Mouse (Mus musculus): ENCODE measurements at regions not wholly inside any gene's neighbourhood (a gene's known extent, or its start where the extent isn't known, plus 50 kb on each side); places are given as distances from the start of the nearest gene placed in this dataset.
A peak's percentile ranks its signal among the peaks of the same experiment; 100 is the strongest.

DNA sequence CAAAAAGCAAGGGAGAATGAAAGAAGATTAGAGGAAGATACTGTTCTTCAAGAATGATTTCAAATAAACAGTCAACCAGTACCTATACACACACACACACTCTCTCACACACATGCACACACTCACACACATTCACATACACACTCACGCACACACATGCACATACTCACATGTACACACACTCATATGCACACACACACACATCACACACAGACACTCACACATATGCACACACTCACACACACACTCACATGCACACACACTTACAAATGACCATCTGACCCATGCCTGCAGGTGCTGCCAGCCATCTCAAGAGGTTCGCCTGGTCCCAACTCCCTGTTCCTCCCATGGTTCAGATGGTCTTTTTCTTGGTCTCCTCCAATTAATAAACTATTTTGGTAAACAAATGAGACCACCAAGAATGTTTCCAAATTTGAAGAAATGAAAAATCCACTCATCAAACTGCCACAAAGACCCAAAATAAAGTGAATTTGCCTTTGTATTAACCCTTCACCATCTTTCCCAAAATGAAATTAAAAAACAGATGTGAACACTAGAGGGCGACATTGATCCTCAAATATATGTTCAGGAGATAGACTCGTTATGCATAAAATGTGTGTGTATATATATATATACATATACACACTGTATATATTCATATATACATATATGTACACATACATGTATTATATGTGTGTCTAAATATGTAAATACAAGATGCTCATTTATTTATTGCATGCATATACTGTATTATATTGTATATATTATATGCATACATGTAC is 150.3 kb upstream of the Ank start:
- H3K4me3 ChIP-seq (ENCODE audit: low read depth, low read length): no peak overlapping the region
- WGBS: 48% methylated on average over 4 of the region's 4 CpGs

DNA sequence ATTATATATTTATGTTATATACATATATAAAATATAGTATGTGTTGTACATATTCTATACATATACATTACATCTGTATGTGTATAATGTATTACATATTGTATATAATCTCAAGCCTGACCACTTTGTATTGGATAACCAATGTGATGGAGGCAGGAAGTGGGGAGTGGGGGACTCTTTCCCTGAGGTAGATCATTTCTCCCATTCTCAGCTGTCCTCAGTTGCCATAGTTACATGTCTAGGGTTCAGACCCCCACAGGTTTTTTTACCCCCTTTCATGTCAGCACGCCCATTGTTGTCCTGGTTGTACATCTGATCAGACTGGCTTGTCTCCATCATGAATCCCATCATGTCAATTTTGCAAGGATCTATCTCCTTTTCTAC is 149.7 kb upstream of the Ank start:
- Histone ChIP-seq H3K27me3 (ENCODE audit: control insufficient read depth, insufficient read depth, low read length) (no peaks in the 10 kb centered on the region), H3K4me1 (ENCODE audit: control insufficient read depth, insufficient read depth, insufficient read length, low read length) (no peaks in the 10 kb centered on the region), H3K27ac (ENCODE audit: insufficient read depth, low read depth, low read length) (no peak overlapping the region), H3K36me3 (ENCODE audit: control insufficient read depth, insufficient read depth, low read length) (no peaks in the 10 kb centered on the region), H3K4me3 (ENCODE audit: low read depth, low read length) (no peak overlapping the region)
- 79% methylated on average over 1 of the region's 1 CpGs for WGBS
- TF ChIP-seq POLR2A (IDR thresholded peaks at IDR 0.05; ENCODE audit: low read depth, low read length) (no peak), CTCF (IDR thresholded peaks at IDR 0.05; ENCODE audit: extremely low read depth, insufficient read length, insufficient replicate concordance, low read depth, low read length) (no peak)

More for the DNA sequence above, 150.3 kb upstream of the Ank start:
- TF ChIP-seq POLR2A (IDR thresholded peaks at IDR 0.05; ENCODE audit: low read depth, low read length): no peak
- TF ChIP-seq CTCF (IDR thresholded peaks at IDR 0.05; ENCODE audit: extremely low read depth, insufficient read length, insufficient replicate concordance, low read depth, low read length): no peak
- no peaks in the 10 kb centered on the region for H3K36me3 ChIP-seq (ENCODE audit: control insufficient read depth, insufficient read depth, low read length)
- no peaks in the 10 kb centered on the region for H3K4me1 ChIP-seq (ENCODE audit: control insufficient read depth, insufficient read depth, insufficient read length, low read length)
- no peaks in the 10 kb centered on the region for H3K27me3 ChIP-seq (ENCODE audit: control insufficient read depth, insufficient read depth, low read length)
- H3K27ac ChIP-seq (ENCODE audit: insufficient read depth, low read depth, low read length): no peak overlapping the region

DNA sequence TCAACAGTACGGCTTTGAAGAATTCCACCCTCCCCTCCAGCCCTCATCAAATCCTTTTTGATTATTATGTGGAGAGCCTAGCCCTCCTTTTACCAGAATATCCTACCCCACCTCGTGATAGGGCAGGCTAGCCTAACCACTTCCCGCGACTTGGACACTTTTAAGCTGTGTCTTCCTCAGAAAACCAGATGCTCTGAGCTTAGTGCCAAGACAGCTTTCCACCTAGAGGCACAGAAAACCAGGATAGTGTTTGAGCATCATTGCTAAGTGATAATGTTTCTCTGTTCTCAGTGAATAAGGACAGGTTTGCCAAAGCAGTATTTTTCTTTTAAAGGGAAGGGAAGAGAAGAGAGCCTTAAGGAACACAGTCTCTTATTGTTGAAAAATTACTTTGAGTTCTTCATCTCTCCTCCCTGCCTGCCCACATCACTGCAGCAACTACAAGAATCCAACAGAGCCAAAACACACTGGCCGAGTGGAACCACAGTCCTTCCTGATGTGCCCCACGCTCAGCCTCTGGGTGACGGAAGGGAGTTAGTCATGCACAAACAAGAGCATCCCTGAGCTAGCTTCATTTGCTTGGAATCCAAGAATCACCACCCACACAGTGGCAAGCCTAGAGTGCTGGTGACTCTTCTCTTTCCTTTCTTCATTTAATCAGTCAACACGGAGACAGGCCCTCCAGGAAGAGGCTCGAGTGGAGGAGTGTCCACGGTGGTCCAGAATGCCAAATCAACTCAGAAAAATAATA is 144.4 kb upstream of the Ank start:
- Histone ChIP-seq H3K27ac (ENCODE audit: insufficient read depth, low read depth, low read length) (no peak overlapping the region), H3K27me3 (ENCODE audit: control insufficient read depth, insufficient read depth, low read length) (no peaks in the 10 kb centered on the region), H3K4me1 (ENCODE audit: control insufficient read depth, insufficient read depth, insufficient read length, low read length) (no peaks in the 10 kb centered on the region), H3K36me3 (ENCODE audit: control insufficient read depth, insufficient read depth, low read length) (no peaks in the 10 kb centered on the region), H3K4me3 (ENCODE audit: low read depth, low read length) (no peak overlapping the region)
- 76% methylated on average over 10 of the region's 10 CpGs for WGBS
- TF ChIP-seq POLR2A (IDR thresholded peaks at IDR 0.05; ENCODE audit: low read depth, low read length) (no peak), CTCF (IDR thresholded peaks at IDR 0.05; ENCODE audit: extremely low read depth, insufficient read length, insufficient replicate concordance, low read depth, low read length) (no peak)

- Histone ChIP-seq H3K4me3 (ENCODE audit: low read depth, low read length) (no peak overlapping the region), H3K4me1 (ENCODE audit: control insufficient read depth, insufficient read depth, insufficient read length, low read length) (no peaks in the 10 kb centered on the region), H3K27ac (ENCODE audit: insufficient read depth, low read depth, low read length) (no peak overlapping the region), H3K36me3 (ENCODE audit: control insufficient read depth, insufficient read depth, low read length) (no peaks in the 10 kb centered on the region), H3K27me3 (ENCODE audit: control insufficient read depth, insufficient read depth, low read length) (no peaks in the 10 kb centered on the region)
- TF ChIP-seq CTCF (IDR thresholded peaks at IDR 0.05; ENCODE audit: extremely low read depth, insufficient read length, insufficient replicate concordance, low read depth, low read length): peak; percentile 71; the same call in 1 of the 2 replicates
- TF ChIP-seq POLR2A (IDR thresholded peaks at IDR 0.05; ENCODE audit: low read depth, low read length): no peak
- 22% methylated on average over 15 of the region's 15 CpGs for WGBS
Measured at GRCm38 (mm10) chr15:27325847-27326548, 140.5 kb upstream of the Ank start.

- no peak overlapping the region for H3K4me3 ChIP-seq (ENCODE audit: low read depth, low read length)
- H3K27me3 ChIP-seq (ENCODE audit: control insufficient read depth, insufficient read depth, low read length): no peaks in the 10 kb centered on the region
- no peak for TF ChIP-seq POLR2A (IDR thresholded peaks at IDR 0.05; ENCODE audit: low read depth, low read length)
- no peak for TF ChIP-seq CTCF (IDR thresholded peaks at IDR 0.05; ENCODE audit: extremely low read depth, insufficient read length, insufficient replicate concordance, low read depth, low read length)
- H3K4me1 ChIP-seq (ENCODE audit: control insufficient read depth, insufficient read depth, insufficient read length, low read length): no peaks in the 10 kb centered on the region
- H3K27ac ChIP-seq (ENCODE audit: insufficient read depth, low read depth, low read length): no peak overlapping the region
- 67% methylated on average over 5 of the region's 5 CpGs for WGBS
- H3K36me3 ChIP-seq (ENCODE audit: control insufficient read depth, insufficient read depth, low read length): no peaks in the 10 kb centered on the region
Measured at GRCm38 (mm10) chr15:27326549-27326876, 140.0 kb upstream of the Ank start.

- no peak overlapping the region for H3K4me3 ChIP-seq (ENCODE audit: low read depth, low read length)
- no peak overlapping the region for H3K27ac ChIP-seq (ENCODE audit: insufficient read depth, low read depth, low read length)
- H3K27me3 ChIP-seq (ENCODE audit: control insufficient read depth, insufficient read depth, low read length): no peaks in the 10 kb centered on the region
- TF ChIP-seq POLR2A (IDR thresholded peaks at IDR 0.05; ENCODE audit: low read depth, low read length): no peak
- no peaks in the 10 kb centered on the region for H3K36me3 ChIP-seq (ENCODE audit: control insufficient read depth, insufficient read depth, low read length)
- no peaks in the 10 kb centered on the region for H3K4me1 ChIP-seq (ENCODE audit: control insufficient read depth, insufficient read depth, insufficient read length, low read length)
- WGBS: 83% methylated on average over 5 of the region's 5 CpGs
Measured at GRCm38 (mm10) chr15:27327744-27328143, 138.7 kb upstream of the Ank start.

GRCm38 (mm10) chr15:27328441-27328840 is 138.0 kb upstream of the Ank start:
- Histone ChIP-seq H3K27ac (ENCODE audit: insufficient read depth, low read depth, low read length) (no peak overlapping the region), H3K4me1 (ENCODE audit: control insufficient read depth, insufficient read depth, insufficient read length, low read length) (no peaks in the 10 kb centered on the region), H3K27me3 (ENCODE audit: control insufficient read depth, insufficient read depth, low read length) (no peaks in the 10 kb centered on the region), H3K36me3 (ENCODE audit: control insufficient read depth, insufficient read depth, low read length) (no peaks in the 10 kb centered on the region), H3K4me3 (ENCODE audit: low read depth, low read length) (no peak overlapping the region)
- 95% methylated on average over 2 of the region's 2 CpGs for WGBS
- TF ChIP-seq POLR2A (IDR thresholded peaks at IDR 0.05; ENCODE audit: low read depth, low read length) (no peak), CTCF (IDR thresholded peaks at IDR 0.05; ENCODE audit: extremely low read depth, insufficient read length, insufficient replicate concordance, low read depth, low read length) (no peak)

All from small intestine, adult 2 months (tissue).